Mouse (Mus musculus) right cerebral cortex, postnatal 14 days (tissue): ENCODE results near the gene Trim10.
"Not testable (repeated sequence)": the region's sequence is repeated elsewhere in the genome, so short reads cannot be mapped to it uniquely, and the experiment has no call there.

Experiments
- DNase-seq: peaks from one replicate; pipeline ENCODE4 v3.0.0; 2022

The Trim10 gene

DNA sequence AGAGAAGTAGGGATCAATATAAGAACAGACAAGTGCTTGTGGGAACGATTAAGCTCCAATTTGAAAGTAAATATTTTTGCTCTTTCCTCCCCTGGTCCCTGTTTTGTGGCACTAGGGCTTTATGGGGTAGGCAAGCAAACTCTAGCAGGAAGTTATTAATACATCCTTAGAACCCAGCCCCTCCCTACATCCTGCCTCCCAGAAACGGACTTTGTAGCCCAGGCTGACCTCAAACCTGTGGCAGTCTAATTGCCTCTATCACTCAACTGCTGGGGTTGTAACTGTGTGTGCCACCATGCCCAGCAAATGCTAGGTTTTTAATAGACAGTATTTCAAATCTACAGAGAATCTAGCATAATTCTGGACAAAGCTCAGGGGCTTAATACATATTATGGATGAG lies 7.7 kb upstream of the Trim10 start:
- DNase-seq = no peak

DNA sequence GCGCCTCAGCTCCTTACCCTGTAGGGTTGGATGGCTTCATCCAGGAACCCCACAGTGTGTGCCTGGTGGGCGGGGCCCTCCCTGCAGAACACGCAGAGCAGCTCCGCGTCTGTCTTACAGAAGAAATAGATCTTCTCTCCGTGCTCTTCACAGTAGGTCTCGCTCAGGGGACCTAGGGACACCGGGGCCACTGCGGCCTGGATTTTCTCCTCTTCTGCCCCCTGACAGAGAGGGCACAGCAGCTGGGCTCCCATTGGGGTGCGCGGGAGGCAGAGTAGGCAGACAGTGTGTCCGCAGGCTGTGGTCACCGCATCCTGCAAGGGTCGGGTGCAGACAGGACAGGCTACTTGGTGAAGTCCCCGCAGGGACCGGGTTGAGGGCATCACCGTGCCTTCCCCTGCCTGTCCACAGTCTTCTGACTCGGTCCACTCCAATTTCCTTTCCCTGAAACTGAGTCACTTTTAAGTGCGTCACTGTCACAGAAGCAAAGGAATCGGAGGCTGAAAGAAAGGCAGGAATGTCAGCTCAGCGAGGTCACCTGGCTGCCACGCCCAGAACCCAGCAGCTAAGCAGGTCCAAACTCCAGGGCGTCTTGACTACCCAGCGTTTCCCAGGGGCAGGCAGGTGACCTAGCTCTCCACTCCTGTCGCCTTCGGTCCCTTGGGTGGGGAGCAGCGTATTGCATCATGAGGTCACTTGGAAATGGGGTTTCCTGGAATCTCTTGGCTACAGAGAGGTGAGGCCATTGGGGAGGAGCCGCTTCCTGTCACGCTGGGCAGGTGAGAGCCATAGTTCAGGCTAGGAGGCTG lies 2.5 kb upstream of the Trim10 start, which contains the start of gene Trim15:
Gene Trim15, minus strand, starts transcription at position 492 of the 809 bp plus-strand sequence.
- DNase-seq = peak; percentile 19

DNA sequence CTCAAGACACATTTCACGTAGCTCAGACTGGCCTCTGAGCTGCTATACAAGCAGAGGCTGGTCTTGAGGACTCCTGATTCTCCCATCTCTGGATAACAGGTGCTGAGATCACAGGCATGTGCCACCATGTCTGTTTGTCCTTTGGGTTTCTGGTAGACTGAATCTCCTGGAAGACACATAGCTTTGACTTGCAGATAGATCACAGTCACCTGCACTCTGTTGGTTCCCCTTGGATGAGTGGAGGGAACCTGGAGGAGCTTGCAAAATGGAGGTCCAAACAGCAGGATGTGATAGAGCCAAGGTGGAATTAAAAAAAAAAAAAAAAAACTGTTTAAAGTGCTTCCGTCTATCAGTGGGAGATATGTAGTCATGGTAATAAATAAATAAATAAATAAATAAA lies 538 bp upstream of the Trim10 start:
- no peak for DNase-seq

DNA sequence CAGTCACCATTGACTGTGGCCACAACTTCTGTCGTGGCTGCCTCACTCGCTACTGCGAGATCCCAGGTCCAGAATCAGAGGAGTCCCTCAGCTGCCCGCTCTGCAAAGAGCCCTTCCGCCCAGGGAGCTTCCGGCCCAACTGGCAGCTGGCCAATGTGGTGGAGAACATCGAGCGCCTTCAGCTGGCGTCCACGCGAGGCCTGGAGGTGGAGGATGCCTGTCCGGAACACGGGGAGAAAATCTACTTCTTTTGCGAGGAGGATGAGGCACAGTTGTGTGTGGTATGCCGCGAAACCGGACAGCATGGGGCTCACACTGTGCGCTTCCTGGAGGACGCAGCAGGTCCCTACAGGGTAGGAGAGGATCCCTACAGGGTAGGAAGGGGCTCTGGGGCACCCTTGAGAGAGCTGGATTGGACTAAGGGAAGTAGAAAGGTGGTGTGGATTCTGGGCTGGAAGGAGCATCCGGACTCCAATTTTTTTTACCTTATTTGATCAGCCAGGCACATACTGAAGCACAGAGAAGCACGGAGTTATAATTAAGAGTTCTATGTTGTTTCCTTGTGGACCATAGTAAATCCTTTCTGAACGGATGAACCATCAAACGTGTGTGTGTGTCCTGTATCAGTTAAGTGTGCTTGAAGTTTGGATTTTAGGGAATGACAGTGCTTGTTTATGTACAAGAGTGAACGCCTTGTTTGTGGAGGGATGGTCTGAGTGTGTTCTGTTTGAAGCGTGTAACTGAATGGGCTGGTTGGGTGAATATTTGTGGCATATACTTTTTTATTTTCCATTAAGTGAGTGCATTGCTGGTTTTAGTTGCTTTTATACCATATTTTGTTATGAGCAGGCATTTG lies 809 bp downstream of the Trim10 start:
- peak; percentile 27 for DNase-seq

DNA sequence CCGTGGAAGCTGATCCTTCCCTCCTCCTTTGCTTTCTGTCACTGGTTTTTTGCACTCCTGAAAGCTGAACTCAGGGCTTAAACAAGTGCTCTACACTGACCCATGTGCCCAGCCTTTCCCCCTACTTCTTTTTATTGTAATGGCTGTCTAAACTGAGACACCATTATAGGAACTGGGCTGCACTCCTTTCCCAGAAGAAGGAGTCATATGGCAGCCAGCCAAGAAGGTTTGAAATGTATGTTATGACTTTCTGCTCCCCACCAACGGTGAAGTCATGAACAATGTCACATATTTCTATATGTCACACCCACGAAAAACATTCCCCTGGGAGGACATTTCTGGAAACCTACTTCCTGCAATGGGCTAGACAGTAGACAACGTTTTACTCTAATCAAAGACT lies 5.3 kb downstream of the Trim10 start:
- DNase-seq = no peak

DNA sequence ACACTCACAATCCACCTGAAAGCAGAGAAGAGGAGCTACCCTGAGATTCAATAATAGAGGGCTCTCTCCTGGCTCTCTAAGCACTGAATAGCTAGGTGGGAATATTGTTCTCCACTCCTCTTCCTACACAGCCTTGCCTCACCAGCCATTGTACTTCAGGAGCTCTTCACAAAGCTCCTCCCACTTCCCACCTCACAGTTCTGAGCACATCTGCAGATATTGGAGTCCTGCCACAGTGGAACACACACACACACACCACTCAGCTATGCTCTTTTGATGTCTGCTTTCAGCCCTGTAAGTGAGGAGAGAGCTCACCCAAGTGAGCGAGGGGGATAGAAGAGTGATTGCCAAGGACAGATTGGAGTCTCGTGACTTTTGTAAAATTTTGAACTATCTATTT lies 14.0 kb downstream of the Trim10 start:
- DNase-seq = no peak

DNA sequence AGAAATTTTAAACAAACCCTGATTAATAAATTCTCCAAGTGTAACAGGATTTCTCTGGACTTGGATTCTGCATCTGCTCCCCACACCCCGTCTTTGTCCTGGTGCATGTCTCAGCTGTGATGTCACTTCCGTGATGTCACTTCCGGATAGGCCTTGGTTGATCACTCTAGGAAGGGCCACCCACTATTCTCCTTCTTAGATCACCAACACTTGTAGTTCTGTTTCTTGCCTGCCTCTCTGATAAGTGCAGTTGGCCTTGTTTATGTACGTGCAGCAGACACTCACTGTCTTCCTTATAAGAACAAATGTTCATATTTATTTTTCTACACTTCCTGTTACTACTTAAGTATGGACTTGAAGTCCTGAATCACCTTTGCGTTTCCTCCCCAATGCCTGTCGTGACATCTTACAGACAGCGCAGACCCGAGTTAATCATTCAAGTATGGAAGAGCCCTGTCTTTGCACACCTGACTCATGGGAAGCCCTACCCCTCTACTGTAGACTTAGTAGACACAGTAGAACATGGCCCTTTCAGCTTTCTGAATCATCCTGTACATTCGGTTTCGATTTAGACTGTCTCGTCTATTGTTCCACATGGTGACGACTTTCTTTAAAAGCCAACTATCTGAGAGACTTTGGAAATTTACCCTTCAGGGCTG lies 15.9 kb downstream of the Trim10 start:
- no peak for DNase-seq

DNA sequence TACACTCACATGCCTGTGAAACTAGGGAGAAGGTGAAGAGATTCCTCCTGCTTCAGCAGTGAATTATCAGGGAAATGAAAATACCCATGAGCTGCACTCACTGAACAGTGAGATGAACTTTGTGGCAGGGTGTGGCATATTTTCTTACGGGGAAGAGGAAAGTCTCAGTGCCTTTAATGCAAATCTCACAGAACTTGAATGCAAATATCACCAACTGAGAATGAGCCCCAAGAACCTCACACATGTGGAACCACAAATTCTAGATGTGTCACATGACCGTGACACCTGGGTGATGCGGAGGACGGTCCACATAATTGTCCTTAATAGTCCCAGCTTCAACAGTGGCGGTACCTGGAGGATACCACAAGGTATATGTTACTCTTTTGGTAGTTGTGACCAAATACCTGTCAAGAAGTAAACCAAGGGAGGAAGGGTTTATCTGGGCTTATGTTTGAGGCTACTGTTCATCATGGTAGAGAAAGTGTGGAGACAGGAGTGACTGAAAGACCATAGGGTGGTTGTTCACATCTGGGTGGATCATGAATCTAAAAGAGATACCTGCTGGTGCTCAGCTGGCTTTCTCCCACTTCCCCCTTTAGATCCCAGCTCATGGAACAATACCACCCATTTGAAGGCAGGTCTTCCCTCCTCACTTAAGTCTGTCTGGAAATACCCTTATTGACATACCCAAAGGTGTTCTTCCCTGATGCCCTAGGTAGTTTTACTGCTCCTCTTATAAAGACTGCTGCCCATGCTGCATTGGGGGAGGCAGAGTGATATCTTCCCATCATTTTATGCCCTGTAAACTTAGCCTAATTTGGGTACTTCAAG lies 20.9 kb downstream of the Trim10 start, which contains the start of gene Trim40:
Gene Trim40, minus strand, starts transcription at position 51 of the 831 bp plus-strand sequence.
- no peak for DNase-seq

DNA sequence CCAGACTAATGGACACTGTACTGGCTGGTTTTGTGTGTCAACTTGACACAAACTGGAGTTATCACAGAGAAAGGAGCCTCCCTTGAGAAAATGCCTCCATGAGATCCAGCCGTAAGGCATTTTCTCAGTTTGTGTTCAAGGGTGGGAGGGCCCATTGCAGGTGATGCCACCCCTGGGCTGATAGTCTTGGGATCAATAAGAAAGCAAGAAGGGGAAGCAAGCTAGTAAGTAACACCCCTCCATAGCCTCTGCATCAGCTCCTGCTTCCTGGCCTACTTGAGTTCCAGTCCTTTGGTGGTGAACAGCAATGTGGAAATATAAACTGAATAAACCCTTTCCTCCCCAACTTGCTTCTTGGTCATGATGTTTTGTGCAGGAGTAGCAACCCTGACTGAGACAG lies 22.1 kb downstream of the Trim10 start:
- DNase-seq = not testable (repeated sequence)

DNA sequence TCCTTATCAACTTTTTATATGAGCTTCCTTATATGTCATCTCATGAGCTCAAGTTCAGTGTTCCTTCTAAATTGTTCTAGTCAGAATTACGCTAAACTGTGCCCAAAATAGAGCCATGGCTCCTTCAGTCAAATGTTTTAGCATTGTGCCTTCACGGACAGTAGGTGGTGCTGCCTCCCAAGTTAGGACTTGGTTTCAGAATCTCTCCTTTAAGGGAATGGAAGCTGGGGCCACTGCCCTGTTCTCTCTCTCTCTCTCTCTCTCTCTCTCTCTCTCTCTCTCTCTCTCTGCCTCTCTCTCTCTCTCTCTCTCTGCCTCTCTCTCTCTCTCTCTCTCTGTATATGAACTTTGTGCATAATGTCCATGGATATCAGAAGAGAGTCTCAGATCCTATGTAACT lies 23.0 kb downstream of the Trim10 start:
- DNase-seq = peak; percentile 39

DNA sequence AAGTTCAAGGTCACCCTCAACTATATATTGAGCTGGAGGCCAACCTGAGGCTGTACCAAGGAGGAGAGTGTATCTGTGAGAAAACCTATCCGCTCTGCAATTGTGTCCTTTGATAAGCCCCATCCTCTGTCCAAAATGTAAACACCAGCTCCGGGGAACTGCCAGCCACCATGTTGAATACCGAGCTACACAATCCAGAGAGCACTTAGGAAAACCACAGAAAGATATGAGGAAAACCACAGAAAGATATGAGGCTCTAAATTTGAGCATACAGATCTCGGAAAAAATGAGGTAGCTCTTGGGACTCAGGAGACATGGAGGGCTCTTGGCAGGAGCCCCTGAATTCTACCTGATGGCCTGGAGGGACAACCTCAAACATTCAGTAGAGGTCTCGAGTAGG lies 24.0 kb downstream of the Trim10 start:
- no peak for DNase-seq

DNA sequence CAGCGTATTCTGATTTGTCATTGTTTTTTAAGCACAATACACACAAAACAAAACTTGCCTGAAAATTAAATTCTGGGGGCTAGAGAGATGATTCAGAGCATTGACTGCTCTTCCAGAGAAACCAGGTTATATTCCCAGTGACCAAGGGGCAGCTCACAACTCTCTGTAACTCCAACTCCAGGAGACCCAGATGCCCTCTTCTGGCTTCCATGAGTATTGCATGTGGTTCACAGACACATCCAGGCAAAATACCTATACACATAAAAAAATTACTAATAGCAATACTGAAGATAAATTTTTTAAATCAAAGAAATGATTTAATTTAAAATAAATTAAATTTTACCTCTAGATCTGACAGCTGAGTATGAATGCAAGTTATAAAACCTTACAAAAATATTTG lies 27.2 kb downstream of the Trim10 start:
- DNase-seq = peak; percentile 26

DNA sequence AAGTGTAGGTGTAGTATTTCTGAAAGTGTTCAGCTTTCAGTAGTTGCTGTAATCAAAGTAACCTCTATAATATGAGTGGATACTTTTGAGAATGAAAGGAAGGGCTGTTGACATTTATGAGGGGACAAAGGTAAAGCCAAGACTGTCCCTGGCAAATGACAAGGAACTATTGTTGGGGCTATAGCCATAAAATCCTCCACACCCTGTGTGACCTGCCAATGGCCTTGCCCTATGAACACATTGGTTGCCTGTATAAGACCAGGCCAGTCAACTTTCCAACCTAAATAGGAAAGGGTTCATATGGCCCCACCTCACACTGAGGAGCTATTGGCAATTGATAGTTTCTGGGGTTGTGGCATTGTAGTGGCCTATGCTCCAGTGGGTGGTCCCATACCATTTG lies 27.7 kb downstream of the Trim10 start:
- no peak for DNase-seq

DNA sequence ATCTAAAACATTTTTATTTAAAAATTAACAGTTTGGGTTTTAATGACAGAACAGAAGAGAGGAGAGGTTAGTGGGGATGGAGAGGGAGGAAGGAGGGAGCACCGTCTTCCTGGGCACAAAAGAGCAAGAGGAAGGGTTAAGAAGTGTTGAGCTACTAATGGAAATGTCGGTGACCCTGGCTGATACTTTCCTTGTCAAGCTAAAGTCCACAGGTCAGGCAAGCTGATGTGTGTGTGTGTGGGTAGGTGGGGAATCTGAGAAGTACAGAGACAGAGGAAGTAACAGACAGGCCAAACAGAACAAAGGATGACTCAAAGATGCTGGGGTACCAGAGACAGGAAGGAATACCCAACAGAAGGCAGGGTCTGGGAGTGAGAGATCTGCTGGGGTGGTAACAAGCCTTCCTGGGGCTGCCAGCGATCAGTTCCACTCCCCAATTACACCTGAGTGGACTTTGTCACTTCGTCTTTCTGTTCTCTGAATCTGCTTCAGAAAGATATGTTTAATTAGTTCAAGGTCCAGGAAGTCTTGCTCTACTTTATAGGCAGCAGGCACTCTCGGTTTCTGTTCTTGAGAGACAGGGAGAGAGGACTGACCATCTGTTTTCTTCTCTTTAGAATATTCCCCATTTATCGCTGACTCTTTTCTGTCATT lies 28.3 kb downstream of the Trim10 start, which contains the start of gene Trim31:
Gene Trim31, plus strand, starts transcription at position 567 of the 654 bp plus-strand sequence.
- no peak for DNase-seq

DNA sequence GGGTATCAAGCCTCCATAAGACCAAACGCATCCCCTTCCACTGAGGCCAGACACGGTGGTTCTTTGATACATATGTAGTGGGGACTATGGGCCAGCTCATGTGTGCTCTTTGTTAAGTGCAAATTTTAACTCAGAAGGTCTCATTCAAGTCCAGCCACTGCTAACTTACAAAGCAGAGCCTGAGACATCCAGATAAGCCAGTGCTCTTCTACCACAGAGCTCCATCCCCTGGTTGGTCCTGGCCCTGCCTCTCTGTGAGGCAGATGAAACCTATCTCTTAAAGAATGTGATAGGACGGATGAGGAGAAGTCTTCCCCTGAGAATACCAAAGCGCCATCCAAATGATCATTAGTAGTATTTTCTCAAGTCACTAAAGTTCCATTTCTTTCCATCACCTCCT lies 30.0 kb downstream of the Trim10 start:
- DNase-seq = no peak

DNA sequence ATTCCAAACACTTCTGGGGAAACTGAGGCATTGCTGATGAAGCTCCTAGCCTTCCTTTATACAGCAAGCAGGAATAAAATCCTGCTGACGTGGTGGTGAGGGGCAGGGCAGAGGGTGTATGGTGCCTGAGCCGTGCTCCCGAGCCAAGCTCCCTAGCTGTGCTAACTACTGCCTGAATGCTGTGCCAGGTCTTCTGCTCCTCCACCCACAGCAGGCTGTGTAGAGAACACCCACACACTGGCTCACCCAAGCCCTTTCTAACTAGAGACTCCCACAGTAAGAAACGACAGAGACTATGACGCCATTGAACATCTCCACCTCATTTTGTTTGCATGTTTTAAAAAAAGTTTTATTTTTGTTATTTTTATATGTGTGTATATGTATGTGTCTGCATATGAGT lies 30.6 kb downstream of the Trim10 start:
- DNase-seq = no peak

DNA sequence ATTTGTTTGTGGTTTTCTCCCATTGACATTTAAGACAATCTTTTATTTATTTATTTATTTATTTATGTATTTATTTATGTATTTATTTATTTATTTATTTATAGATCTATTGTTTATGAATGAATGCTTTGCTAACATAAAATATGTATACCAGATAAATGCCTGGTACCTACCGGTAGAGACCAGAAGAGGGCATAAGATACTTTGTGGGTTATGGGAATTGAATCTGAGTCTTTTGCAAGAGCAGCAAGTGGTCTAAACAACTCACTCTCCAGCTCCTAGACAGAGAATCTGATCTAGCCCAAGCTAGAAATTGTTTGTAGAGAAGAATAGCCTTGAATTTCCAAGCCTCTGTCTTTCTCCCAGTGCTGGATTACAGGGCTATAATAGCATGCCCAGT lies 31.3 kb downstream of the Trim10 start:
- DNase-seq = no peak

DNA sequence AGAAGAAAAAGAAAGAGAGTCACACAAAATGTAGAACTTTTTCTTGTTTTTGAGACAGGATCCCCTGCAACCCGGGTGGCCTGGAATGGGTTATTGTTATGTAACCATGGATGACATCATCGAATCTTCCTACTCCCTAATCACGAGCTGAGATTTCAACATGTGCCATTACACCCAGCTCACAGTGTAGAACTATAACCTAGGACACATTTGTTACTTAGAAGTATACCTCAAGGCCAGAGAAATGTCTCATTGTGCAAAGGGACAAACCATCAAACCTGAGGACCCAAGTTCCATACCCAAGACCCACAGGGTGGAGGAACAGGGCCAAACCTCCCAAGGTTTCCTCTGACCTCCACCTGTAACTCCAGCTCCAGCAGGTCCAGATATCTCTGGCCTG lies 34.3 kb downstream of the Trim10 start:
- no peak for DNase-seq

DNA sequence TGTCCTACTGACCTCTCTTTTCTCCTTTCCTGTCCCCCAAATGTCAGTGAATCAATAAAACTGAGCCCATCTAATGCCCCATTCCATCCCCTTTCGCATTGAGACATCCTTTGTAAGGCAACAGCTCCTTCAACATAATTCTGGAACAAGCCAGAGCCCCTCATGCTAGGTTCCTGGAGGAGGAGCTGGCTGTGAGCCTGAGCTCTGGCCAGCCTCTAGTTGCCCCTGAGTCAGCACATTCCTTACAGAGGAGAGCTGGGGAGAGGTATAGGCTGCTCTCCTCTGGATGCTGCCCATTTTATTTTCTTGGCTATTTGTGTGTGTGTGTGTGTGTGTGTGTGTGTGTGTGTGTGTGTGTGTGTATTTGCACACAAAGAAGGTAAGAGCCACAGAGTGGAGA lies 38.9 kb downstream of the Trim10 start:
- no peak for DNase-seq

DNA sequence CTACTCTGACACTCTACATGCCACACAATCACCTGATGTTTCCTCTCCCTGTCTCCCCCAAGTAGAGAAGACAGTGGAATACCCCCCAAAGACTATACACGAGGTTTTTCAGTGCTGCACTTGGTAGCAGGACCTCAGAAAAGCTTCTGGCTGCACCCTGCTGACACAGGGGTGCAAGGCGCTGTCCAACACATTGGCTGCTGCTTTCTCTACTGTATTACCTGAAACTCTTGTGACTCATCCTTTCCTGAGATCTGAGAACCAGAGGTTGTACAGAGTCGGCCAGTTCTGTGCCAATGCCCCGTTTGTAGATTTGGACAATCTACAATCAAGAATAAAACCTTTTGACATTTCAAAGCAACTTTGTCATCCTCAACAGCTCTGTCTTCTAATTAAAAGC lies 40.4 kb downstream of the Trim10 start:
- DNase-seq = no peak

DNA sequence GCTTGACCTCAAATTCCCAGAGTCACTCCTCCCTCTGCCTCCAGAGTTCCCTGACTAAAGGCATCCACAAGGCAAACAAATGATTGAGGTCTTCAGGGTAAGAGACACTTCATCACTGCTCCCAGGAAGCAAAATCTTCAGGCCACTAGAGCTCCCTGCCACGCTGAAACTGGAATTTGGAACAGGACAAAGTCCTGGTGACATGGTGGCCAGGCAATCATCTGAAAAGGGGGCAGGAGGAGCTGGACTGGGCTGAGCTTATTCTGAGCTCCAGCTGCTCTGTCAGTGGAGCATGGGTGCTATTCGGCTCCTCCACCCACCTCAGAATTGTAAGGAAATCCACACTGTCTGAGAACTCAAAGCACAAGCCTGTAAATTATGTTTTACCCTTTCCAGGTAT lies 42.7 kb downstream of the Trim10 start:
- no peak for DNase-seq

DNA sequence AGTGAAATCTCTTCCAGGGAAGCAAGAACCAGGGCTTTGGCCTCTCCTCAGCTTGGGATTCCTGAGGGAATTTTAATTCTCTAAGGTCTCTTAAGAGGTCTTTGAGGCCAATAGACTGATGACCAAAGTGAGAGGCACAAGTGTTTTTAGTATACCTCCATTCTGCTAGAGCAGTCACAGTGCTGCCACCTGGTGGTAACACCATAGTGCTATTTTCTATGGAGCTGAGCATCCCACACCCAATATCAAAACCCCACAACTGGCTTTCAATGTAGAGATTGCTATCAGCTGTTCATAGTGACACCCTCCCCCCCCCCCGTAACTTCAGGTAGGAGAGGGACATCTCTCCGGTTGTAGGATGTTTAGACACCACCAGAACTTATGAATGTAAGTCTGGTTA lies 44.7 kb downstream of the Trim10 start:
- peak; percentile 87 for DNase-seq
